Mouse (Mus musculus): Measurements from ENCODE around the gene Cxcl13.
"Not testable (repeated sequence)": the region's sequence is repeated elsewhere in the genome, so short reads cannot be mapped to it uniquely, and the experiment has no call there.

Gene Cxcl13

DNA sequence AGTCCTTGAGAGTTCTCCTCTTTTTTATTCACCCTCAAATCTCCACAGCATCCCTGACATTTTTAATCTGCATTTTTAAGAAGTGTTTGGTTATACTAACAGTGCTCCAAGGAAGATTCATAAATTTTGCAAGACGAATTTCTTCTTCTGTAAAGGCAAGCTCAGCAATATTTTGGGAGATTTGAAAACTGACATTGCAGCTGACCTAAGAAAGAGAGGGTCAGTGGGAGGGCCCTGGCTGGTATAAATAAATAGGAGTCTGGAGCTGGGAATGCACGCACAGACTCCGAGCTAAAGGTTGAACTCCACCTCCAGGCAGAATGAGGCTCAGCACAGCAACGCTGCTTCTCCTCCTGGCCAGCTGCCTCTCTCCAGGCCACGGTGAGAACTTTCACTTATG, at the start of gene Cxcl13:
Gene Cxcl13 (plus strand): TSS at position 301 of the 400 bp plus-strand sequence.
- no peak for DNase-seq (ENCODE audit: low read depth, low spot score)

- DNase-seq (ENCODE audit: low read depth, low spot score) = no peak
Measured at GRCm38 (mm10) chr5:95911006-95911405, 45.7 kb upstream of the Cxcl13 start.

- no peak for DNase-seq (ENCODE audit: low read depth, low spot score)
Measured at GRCm38 (mm10) chr5:95918491-95918890, 38.3 kb upstream of the Cxcl13 start.

DNA sequence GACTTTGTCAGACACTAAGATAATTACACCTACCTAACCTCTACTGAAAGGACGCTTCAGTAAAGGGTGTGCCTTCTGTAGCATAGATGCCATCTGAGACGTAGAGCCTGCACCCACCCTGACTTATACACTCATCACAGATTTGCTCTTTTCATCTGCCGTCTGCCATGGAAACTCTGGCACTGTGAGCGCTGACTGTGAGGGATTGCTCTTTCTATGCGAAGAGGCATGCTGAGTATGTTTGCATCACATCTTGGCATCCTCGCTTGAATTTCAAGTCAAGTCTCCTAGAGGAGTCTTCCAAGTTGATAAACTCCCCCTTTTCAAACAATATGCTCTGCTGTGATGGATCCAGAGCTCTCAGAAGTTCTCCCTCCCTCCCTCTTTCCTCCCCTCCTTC, 32.7 kb upstream of the Cxcl13 start:
- peak; percentile 54 for DNase-seq (ENCODE audit: low read depth, low spot score)

- no peak for DNase-seq (ENCODE audit: low read depth, low spot score)
Measured at GRCm38 (mm10) chr5:95925204-95925930, 31.4 kb upstream of the Cxcl13 start.

GRCm38 (mm10) chr5:95925931-95926263, 30.9 kb upstream of the Cxcl13 start:
- no peak for DNase-seq (ENCODE audit: low read depth, low spot score)

GRCm38 (mm10) chr5:95935035-95935434, 21.7 kb upstream of the Cxcl13 start:
- no peak for DNase-seq (ENCODE audit: low read depth, low spot score)

GRCm38 (mm10) chr5:95936068-95936467, 20.7 kb upstream of the Cxcl13 start:
- no peak for DNase-seq (ENCODE audit: low read depth, low spot score)

DNA sequence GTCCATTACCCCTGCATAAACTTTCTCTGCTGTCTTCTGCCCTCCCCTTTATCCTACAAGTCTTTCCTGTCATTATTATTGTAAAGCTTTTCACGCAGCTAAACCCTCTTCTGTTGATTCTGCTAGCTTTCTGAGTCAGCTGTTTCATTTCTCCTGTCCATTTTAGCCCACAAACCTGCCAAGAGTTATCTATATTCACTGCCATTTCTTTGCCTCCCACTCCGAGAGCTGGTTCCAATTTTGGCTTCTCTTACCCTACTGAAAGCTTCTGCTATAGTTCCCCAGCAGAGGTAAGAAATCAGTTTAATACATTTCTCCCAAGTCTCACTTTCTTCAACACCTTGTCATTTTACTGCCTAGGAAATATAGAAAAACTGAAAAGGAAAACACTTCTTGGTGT, 19.6 kb upstream of the Cxcl13 start:
- DNase-seq (ENCODE audit: low read depth, low spot score) = no peak

GRCm38 (mm10) chr5:95938044-95938625, 18.6 kb upstream of the Cxcl13 start:
- DNase-seq (ENCODE audit: low read depth, low spot score) = no peak

DNA sequence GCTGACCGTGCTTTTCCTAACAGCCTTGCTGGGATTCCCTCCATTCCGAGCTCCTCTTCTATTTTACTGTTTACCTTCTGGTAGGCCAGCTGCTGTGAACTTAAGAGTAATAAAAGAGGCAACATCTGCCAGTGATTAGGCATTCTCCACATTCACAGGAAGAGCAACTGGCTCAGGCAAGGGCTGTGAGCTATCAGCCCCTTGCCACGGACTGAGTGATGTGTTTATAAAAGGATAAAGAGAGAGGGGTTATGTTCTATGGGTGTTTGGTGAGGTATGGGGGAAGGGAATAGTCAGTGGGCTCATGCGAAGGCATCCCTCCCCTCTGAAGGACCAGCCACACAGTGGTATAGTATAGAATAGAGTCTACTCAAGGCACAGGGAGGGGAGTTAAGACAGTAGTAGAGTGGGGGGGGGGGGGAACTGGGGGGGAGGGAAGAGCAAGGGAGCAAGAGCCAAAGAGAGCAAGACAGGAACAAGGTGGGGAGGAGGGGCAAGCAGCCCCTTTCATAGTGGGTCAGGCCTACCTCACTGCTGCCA, 16.0 kb upstream of the Cxcl13 start:
- DNase-seq (ENCODE audit: low read depth, low spot score) = no peak

DNA sequence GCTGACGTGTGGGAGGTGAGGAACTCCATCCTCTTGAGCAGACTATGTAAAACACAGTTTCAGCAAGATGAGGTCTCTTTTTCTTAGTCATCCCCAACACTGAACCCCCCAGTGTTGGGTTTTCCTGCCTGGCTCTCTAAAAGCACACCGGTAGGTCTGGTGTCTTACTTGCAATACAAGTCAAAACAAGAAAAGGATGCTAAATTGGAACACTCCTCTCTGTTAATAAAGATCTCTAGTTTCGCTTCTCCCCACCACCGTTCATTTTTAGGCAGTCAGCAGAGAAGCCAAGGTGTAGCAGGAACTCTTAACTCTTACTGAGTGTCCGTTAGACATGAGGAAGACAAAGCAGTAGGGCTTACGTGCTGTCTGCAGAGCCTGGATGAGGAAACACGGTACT, 15.2 kb upstream of the Cxcl13 start:
- DNase-seq (ENCODE audit: low read depth, low spot score) = no peak

- no peak for DNase-seq (ENCODE audit: low read depth, low spot score)
Measured at GRCm38 (mm10) chr5:95945120-95945519, 11.6 kb upstream of the Cxcl13 start.

GRCm38 (mm10) chr5:95946344-95946743, 10.4 kb upstream of the Cxcl13 start:
- DNase-seq (ENCODE audit: low read depth, low spot score) = no peak

DNA sequence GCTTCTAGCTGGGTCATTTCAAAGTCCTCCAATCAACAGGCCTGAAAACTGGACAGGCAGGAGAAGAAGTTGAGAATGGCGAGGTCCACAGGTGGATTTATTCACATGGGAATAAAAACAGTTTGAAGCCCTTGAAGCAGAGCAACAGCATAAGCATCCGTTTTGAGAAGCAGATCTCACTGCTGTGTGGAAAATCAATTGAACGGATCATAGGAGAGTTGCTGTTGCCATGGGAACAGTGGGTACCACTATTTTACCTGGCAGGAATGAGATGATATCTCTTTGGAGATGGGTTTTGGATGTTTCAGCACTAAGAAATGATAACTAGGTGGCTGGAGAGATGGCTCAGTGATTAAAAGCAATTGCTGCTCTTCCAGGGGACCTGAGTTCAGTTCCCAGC, 8.1 kb upstream of the Cxcl13 start:
- no peak for DNase-seq (ENCODE audit: low read depth, low spot score)

DNA sequence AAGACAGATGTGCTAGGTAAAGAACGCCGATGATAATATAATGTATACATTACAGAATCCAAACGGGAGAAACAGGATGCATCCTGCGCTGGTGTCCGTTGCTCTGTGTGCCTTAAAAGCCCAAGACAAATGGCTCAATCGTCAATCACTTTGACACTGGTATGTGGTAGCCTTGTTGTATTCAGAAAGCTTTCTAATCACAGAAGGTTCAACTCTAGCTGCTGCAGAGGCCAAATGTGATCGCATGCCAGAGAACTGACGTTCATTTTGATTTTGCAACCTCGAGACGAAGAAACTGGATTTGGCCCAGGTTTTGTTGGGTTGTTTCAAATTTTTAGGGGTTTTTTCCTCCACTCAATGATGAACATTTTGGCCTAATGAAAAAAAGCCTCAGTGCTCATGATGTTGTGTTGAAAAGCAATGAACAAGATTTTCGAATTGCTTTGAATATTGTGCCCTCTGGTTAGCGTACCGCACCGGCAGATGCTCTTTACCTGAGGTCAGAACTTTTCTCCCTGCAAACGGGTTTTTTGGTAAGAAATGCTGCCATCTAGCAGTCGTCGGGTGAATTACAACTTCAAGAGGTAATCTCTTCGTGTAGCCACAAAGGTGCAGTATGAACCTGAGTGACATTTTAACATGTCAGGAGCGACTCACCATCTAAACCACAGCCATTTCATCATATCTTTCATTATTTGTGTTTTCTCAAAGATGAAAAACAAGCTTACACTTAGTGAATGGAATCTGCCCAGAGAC, 6.6 kb upstream of the Cxcl13 start:
- DNase-seq (ENCODE audit: low read depth, low spot score) = no peak

GRCm38 (mm10) chr5:95964940-95965339, 8.2 kb downstream of the Cxcl13 start:
- no peak for DNase-seq (ENCODE audit: low read depth, low spot score)

DNA sequence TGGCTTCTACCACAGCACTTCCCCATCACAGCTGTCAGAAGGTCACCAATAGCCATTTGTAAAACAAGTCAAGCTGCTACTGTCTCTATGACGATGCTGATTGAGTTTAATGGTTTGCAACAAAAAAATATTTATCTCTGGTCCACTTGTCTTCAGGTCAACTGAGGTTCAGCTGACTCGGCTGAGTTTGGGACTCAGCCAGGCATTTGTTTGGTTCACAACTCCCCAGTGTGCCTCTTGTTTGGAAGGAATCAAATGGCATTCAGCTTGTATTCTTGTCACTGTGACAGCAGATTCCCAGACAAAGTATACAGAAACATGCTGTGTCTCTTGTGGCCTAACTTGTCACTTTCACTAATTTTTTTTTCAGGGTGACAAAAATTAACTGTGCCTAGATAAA, 9.9 kb downstream of the Cxcl13 start:
- no peak for DNase-seq (ENCODE audit: low read depth, low spot score)

GRCm38 (mm10) chr5:95970845-95971244, 14.1 kb downstream of the Cxcl13 start:
- DNase-seq (ENCODE audit: low read depth, low spot score) = no peak

DNA sequence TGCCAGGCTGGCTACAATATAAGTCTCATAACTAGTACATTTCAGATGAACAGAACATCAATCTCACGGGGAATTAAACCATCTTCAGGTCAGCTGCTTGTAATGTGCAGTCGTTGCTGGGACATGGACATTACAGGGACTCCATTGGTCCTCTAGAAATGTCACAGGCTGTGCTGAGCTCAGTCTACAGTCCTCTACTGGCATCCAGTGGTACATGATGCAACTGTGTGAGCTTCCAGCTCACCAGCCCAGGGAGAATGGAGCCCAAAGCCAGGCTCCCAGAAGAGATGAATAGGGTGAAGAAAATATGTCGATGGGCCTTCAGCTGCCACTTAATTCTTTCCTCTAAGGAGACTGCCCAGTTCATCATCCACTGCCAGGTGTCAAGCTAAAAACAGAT, 15.5 kb downstream of the Cxcl13 start:
- no peak for DNase-seq (ENCODE audit: low read depth, low spot score)

GRCm38 (mm10) chr5:95973806-95974205, 17.1 kb downstream of the Cxcl13 start:
- DNase-seq (ENCODE audit: low read depth, low spot score) = not testable (repeated sequence)

DNA sequence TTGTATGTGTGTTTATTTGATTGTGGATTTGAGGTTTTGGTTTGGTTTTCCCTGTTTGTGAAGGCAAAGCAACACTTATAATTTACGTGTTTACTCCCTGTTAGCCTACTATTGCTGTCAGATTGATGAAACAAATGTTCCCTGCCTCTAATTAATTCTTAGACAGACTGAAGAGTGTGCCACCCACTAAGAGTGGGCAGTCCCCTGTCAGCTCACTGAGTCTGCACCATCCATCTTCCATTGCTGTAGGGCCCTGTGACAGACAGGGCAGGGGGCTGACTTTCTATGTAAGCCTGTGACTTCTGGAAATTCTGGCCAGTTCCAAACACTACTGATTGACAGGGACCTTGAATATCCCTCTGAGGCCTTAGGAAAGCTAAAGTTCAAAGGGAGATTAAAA, 19.5 kb downstream of the Cxcl13 start:
- DNase-seq (ENCODE audit: low read depth, low spot score) = no peak
